Mouse (Mus musculus): Measurements from ENCODE around the gene Cst8. TPM values are rescaled to one million over a fixed set of nuclear protein-coding genes. Genes with fewer than 3 reads are reported as not detected.
"Not testable (repeated sequence)": the region's sequence is repeated elsewhere in the genome, so short reads cannot be mapped to it uniquely, and the experiment has no call there.

Gene Cst8
- not detected in 2 replicates for polyA plus RNA-seq (2015; fragmentation: Nextera tagmentation; extraction: Ambion mirVana)

DNA sequence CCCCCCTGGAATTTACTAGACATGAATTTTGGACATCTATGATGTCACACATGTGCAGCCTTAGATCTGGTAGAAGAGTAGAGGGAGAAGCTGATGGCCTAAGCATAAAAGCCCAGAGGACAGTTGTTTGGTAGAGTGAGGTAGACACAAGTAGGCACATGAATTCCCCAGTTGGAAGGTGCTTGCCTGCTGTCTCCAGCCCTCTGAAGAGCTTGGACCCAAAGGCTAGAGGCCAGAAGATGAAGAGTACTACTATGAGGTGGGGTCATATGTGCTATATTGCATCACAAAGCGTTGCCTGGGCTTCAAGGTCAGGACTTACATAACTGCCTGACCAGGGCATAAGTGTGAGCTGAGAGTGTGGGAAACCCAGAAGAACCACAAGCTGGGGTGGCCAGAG, at the start of gene Cst8:
Cst8 (plus strand) TSS at position 301 of the 400 bp plus-strand sequence.
- Histone ChIP-seq H3K36me3 (no peaks in the 10 kb centered on the region), H3K4me3 (no peak within 1 kb of the TSS), H3K27me3 (no peaks in the 10 kb centered on the region), H3K27ac (replicated peaks) (no peak within 1 kb of the TSS), H3K4me1 (replicated peaks) (no peaks in the 10 kb centered on the region), H3K4me2 (no peak within 1 kb of the TSS), H3K9me3 (no peaks in the 10 kb centered on the region), H3K9ac (no peak within 1 kb of the TSS)
- ATAC-seq (ENCODE audit: low FRiP score, low read depth): no peak
- whole genome bisulfite sequencing: 95% methylated on average over 1 of the region's 1 CpGs

DNA sequence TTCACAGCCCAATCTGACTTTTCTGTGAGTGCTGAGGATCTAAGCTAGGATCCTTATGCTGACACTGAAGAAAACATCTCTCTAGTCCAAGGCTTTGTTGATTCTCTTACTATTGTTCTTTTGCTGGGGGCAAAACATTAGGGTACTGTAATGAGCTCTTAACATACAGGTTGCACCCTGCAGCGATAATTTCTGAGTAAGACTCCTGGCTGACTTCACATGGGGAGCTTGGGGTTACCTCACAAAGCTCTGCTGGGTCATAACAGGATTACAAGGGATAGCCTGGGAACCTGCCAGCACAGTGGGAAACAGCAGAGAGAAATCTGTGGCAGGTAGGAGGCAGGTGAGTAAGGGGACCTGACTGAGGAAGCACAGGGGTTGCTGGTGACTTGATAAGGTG, 48.5 kb upstream of the Cst8 start, which contains the start of gene Cstl1:
Cstl1 (plus strand) TSS at position 301 of the 400 bp plus-strand sequence.
- Histone ChIP-seq H3K4me2 (no peak within 1 kb of the TSS), H3K4me3 (no peak within 1 kb of the TSS), H3K36me3 (no peaks in the 10 kb centered on the region), H3K27me3 (no peaks in the 10 kb centered on the region), H3K9ac (no peak within 1 kb of the TSS), H3K4me1 (replicated peaks) (no peaks in the 10 kb centered on the region), H3K9me3 (no peaks in the 10 kb centered on the region), H3K27ac (replicated peaks) (no peak within 1 kb of the TSS)
- WGBS: 81% methylated on average over 1 of the region's 1 CpGs
- ATAC-seq (ENCODE audit: low FRiP score, low read depth): no peak

DNA sequence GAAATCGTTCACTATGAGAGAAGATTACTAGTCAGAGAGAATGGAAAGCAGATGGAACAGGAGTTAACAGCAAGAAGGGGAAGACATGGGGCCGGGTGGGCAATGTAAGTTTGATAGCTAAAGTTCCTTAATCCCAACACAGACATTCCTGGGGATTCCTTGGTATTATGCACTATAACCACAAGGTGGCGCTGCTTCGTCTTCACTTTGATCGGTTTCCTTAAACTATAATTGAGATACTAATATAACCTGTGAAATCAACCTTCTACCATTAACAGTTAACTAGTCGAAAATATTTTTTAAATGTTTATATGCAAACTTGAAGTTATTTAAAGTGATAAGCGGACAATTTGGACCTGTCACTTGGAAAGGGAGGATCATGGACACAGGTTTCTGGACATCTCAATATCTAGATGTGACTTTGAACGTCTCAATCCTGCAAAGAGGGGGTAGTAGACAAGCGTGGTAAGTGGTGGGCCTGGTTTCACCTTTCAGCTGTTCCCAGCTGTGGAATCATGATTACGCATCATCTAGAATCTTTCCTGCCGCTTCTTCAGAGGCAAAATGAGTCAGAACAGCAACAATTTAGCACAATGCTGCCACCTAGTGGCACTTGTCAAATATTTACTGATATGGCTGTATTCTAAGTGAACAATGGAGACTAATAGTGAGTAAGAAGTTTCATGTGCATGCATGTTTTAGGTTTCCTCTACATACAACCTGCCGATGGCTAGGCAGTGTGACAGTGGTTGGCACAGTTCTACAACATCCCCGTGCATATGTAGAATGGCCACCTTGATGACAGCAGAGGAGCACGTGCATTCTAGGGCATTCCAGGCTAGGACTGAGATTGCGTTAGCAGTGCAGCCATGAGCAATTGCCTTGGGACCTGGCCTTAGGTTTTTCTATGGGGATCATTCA, 46.4 kb upstream of the Cst8 start:
- no peaks in the 10 kb centered on the region for H3K9me3 ChIP-seq
- 17% methylated on average over 15 of the region's 15 CpGs for WGBS
- H3K9ac ChIP-seq: peak overlapping the region; percentile 53

DNA sequence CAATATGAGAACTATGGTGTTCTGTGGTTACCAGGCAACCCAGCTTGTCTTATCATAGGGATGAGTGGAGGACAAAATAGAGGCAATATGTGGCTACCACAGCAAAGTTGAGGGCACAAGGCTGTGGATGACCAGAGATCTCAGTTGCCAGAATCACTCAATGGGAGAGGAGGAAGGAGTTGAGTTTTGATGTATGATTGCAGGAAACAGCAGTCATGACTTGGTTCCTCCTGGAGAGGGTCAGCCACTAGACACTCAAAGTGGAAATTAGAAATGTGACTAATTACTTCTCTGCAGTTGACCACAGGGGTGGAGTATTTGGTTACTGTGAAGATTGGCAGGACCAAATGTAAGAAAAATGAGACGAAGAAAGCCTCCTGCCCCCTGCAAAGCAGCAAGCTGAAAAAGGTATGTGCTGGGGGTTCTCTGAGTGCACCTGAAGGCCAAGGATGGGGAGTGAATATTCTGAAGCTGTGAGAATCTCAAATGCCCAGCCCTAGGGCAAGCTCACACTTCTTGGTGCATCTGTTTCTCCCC, 44.2 kb upstream of the Cst8 start:
- 71% methylated on average over 1 of the region's 1 CpGs for WGBS
- Histone ChIP-seq H3K27me3 (no peaks in the 10 kb centered on the region), H3K9ac (no peak overlapping the region), H3K9me3 (no peaks in the 10 kb centered on the region), H3K4me3 (no peak overlapping the region), H3K27ac (replicated peaks) (no peak overlapping the region), H3K36me3 (no peaks in the 10 kb centered on the region), H3K4me1 (replicated peaks) (no peaks in the 10 kb centered on the region), H3K4me2 (no peak overlapping the region)
- no peak for ATAC-seq (ENCODE audit: low FRiP score, low read depth)

More for the DNA sequence above, 46.4 kb upstream of the Cst8 start:
- Histone ChIP-seq H3K27me3 (no peaks in the 10 kb centered on the region), H3K4me2 (peak overlapping the region; percentile 87), H3K4me3 (peak overlapping the region; percentile 43), H3K36me3 (no peaks in the 10 kb centered on the region), H3K27ac (replicated peaks) (no peak overlapping the region), H3K4me1 (replicated peaks) (no peaks in the 10 kb centered on the region)
- peak; percentile 86 for ATAC-seq (ENCODE audit: low FRiP score, low read depth)

DNA sequence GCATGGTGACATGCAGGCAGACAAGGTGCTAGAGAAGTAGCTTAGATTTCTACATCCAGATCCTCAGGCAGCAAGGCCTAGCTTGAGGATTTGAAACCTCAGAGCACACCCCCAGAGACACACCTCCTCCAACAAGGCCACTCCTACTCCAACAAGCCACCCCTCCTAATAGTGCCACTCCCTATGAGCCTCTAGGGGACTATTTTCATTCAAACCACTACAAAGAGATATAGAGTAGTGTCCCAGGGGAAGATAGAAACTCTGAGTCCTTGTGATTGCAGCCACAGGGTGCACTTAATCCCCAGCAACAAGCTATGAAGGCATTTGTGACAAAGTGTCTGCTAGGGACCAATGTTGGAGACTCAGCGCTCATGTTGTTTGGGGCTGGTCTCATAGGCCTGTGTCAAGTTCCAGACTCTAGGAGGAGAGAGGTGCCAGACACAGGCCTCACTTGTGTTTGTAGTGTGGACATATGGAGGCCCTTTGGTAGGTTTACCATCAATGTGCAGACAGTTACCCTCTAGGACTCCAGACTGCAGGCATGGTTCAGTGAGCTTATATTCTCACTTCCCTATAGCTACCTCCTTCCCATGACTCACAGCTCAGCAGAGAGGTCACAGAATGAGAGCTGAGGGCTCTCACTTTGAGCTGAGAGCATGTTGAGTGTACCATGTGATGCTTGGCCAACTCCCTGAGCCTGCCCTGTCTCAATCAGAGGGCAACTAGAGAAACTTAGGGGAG, 34.8 kb upstream of the Cst8 start:
- WGBS: 100% methylated on average over 1 of the region's 1 CpGs
- ATAC-seq (ENCODE audit: low FRiP score, low read depth): no peak

DNA sequence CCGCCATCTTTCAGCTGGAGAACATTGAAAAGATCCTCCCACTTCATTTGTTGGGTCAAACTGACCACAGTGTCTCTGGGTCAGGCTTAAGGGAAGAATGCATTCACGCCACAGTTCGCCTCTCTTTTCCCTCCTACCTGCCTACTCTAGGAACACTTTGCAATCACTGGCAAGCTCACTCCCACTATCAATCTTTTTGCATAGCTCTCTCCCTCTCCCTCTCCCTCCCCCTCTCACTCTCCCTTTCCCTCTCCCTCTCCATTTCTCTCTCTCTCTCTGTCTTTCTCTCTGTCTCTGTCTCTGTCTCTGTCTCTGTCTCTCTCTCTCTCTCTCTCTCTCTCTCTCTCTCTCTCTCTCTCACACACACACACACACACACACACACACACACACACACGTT, 27.2 kb upstream of the Cst8 start, which contains the start of gene Cst11:
Cst11 (minus strand) TSS at position 101 of the 400 bp plus-strand sequence.
- H3K4me2 ChIP-seq: not testable (repeated sequence)
- WGBS: 83% methylated on average over 4 of the region's 4 CpGs

More for the DNA sequence above, 34.8 kb upstream of the Cst8 start:
- Histone ChIP-seq H3K27ac (replicated peaks) (no peak overlapping the region), H3K36me3 (no peaks in the 10 kb centered on the region), H3K27me3 (no peaks in the 10 kb centered on the region), H3K9ac (no peak overlapping the region), H3K4me1 (replicated peaks) (no peaks in the 10 kb centered on the region), H3K9me3 (no peaks in the 10 kb centered on the region), H3K4me3 (no peak overlapping the region), H3K4me2 (no peak overlapping the region)

DNA sequence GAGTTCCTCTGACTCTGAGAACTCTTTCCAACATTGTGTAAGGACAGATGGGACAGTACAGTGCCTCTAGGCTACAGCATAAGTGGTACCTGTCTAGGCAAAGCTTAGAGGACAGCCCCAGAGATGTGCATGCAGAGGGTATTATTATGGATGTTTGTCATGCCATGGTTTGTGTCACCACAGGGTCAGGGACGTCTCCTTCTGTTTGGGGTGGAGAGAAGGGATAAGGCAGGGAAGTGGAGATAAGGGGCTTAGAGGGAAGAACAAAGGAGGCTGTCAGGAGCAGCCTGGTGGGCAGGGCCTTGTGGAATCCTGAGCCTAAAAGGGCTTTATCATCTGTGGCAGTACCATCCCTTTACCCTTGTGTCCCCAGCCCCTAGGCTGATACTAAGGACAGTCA, 16.9 kb upstream of the Cst8 start, which contains the start of gene 8030411F24Rik:
8030411F24Rik (plus strand) TSS at position 301 of the 400 bp plus-strand sequence.
- ATAC-seq (ENCODE audit: low FRiP score, low read depth): no peak
- Histone ChIP-seq H3K36me3 (no peaks in the 10 kb centered on the region), H3K4me2 (no peak within 1 kb of the TSS), H3K9ac (no peak within 1 kb of the TSS), H3K27me3 (no peaks in the 10 kb centered on the region), H3K9me3 (no peaks in the 10 kb centered on the region), H3K4me1 (replicated peaks) (no peaks in the 10 kb centered on the region), H3K4me3 (no peak within 1 kb of the TSS), H3K27ac (replicated peaks) (no peak within 1 kb of the TSS)
- WGBS: 21% methylated on average over 1 of the region's 1 CpGs

More for the DNA sequence above, 27.2 kb upstream of the Cst8 start, which contains the start of gene Cst11:
- not testable (repeated sequence) for H3K4me3 ChIP-seq; H3K36me3 ChIP-seq; ATAC-seq (ENCODE audit: low FRiP score, low read depth); H3K4me1 ChIP-seq (replicated peaks); H3K27ac ChIP-seq (replicated peaks); H3K27me3 ChIP-seq; H3K9me3 ChIP-seq; H3K9ac ChIP-seq

DNA sequence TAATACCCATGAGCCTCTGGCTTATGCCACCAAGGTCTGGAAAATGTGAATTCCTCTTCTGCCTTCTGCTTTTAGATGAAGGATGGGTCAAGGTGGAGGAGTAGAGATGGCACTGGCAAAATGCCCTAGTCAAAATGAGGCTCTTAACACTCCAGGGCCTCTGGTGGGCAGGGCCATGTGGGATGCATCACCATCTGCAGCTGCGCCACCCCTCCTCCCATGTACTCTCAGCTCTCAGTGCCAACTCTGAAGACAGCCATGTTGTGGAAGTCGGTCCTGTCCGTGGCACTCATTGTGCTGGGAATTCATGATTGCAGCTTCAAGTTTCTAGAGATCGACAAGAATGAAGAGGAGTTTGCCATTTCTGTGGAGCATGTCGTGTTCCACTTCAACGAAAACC, 9.4 kb upstream of the Cst8 start, which contains the start of gene Cst12:
Cst12 (plus strand) TSS at position 220 of the 400 bp plus-strand sequence.
- Histone ChIP-seq H3K27ac (replicated peaks) (no peak within 1 kb of the TSS), H3K27me3 (no peaks in the 10 kb centered on the region), H3K4me3 (no peak within 1 kb of the TSS), H3K4me1 (replicated peaks) (no peaks in the 10 kb centered on the region), H3K36me3 (no peaks in the 10 kb centered on the region), H3K4me2 (no peak within 1 kb of the TSS), H3K9me3 (no peaks in the 10 kb centered on the region), H3K9ac (no peak within 1 kb of the TSS)
- 97% methylated on average over 6 of the region's 6 CpGs for WGBS
- ATAC-seq (ENCODE audit: low FRiP score, low read depth): no peak

DNA sequence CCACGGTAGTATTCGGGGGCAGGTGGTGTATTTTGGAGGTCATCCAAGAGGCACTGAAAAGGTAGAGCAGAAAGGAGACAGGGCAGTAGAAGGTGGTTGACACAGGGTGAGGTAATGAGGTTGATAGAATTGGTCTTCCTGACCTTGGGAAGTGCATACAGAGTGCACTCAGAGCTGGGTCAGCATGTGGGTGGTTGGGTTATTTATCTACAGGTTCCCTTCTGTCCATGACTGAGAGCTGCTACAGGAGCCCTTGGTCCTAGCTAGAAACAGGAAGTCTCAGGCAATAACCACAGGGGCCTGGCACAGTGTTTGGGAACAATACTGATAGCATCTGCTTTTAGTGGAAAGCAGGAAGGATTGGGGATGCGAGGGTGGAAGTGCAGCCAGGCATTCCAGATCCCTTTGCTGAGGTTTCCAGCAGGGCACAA, 2.9 kb downstream of the Cst8 start:
- no peak overlapping the region for H3K27ac ChIP-seq (replicated peaks)
- H3K4me2 ChIP-seq: no peak overlapping the region
- no peak overlapping the region for H3K4me3 ChIP-seq
- H3K27me3 ChIP-seq: no peaks in the 10 kb centered on the region
- no peaks in the 10 kb centered on the region for H3K9me3 ChIP-seq
- no peaks in the 10 kb centered on the region for H3K4me1 ChIP-seq (replicated peaks)
- H3K9ac ChIP-seq: no peak overlapping the region
- H3K36me3 ChIP-seq: no peaks in the 10 kb centered on the region
- ATAC-seq (ENCODE audit: low FRiP score, low read depth): no peak
- 69% methylated on average over 3 of the region's 3 CpGs for WGBS

DNA sequence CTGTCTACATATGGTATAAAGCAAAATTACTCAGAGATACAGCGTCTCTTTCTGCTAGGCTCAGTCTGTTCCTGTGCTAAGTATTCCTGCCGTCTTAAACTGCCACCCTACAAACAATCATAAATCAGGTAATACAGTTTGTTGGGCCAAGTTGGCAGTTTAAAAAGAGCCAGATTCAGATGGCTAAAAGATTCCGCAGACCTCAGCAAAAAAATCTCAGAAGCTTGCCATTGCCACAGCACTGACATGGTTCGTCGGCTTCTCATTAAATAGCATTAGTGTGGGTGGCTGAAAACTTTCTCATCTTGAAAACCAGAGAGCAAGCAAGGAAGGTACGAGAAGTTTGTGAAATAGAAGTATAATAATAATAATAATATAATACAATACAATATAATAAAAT, 8.1 kb downstream of the Cst8 start:
- Histone ChIP-seq H3K4me2 (no peak overlapping the region), H3K27ac (replicated peaks) (no peak overlapping the region), H3K9ac (no peak overlapping the region), H3K36me3 (no peaks in the 10 kb centered on the region), H3K9me3 (no peaks in the 10 kb centered on the region), H3K4me3 (no peak overlapping the region), H3K4me1 (replicated peaks) (no peaks in the 10 kb centered on the region), H3K27me3 (no peaks in the 10 kb centered on the region)
- WGBS: 79% methylated on average over 6 of the region's 6 CpGs
- ATAC-seq (ENCODE audit: low FRiP score, low read depth): no peak

DNA sequence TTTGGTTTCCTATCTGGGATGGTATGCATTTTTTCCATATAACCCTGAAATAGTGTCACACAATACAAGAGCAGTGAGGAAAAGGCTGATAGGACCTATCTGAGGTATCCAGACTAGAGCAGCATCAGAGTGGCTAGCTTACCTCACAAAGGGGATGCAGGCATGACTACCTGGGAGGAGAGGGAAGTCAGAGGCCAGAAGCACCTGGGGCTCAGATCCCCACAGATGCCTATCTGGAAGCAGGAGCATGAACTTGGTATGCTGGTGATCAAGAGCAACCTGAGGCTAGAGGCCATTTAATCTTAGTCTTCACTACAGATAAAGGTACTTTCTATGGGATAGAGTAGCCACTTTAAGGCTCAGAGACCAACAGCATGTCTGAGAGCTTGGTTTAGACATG, 21.3 kb downstream of the Cst8 start, which contains the start of gene Cst13:
Cst13 (plus strand) TSS at position 173 of the 400 bp plus-strand sequence.
- no peaks in the 10 kb centered on the region for H3K27me3 ChIP-seq
- ATAC-seq (ENCODE audit: low FRiP score, low read depth): no peak
- no peak within 1 kb of the TSS for H3K4me2 ChIP-seq
- H3K9me3 ChIP-seq: no peaks in the 10 kb centered on the region
- no peak within 1 kb of the TSS for H3K27ac ChIP-seq (replicated peaks)
- H3K9ac ChIP-seq: no peak within 1 kb of the TSS
- no peaks in the 10 kb centered on the region for H3K4me1 ChIP-seq (replicated peaks)
- no peak within 1 kb of the TSS for H3K4me3 ChIP-seq
- H3K36me3 ChIP-seq: no peaks in the 10 kb centered on the region
